Mouse (Mus musculus) layer of hippocampus, adult 8-10 months (tissue): ENCODE data around the gene Noto. TPM values are rescaled to one million over a fixed set of nuclear protein-coding genes. Genes with fewer than 3 reads are reported as not detected.
"Not testable (repeated sequence)": the region's sequence is repeated elsewhere in the genome, so short reads cannot be mapped to it uniquely, and the experiment has no call there.

ENCODE experiments used
- DNase-seq, 2 experiments: peaks; one replicate each; pipeline ENCODE4 v3.0.0; 2022; ENCODE audit warnings: low spot score in 2 of 2
- total RNA-seq, 4 experiments: library from RNA; stranded (reverse); gene quantifications; 2 replicates each; pipeline ENCODE4 v1.2.4; 2022

The Noto gene
- total RNA-seq, 4 experiments from 2014 or later: not detected

DNA sequence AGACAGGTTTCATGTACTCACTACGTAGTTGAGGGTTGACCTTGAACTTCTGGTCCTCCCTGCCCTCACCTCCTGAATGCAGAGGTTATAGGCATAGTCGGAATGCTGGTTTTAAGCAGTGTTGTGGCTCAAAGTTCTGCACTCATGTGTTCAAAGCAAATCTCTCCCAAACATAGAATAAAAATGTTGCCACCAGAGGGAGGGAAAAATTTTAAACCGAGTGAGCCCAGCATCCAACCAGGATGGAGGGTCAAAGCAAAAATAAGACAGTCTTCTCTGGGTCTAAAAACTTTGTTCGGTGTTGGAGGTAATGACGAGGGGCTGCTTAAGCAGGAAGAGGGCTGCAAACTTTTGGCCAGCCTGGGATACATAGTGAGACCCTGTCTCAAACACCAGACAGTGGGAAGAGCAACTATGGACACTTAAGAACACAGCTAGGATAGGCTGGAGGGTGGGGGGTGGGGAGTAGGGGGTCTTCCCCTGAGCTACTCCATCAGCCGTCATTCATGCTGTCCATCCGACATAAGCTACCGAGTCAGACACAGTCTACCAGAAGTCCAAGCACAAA lies 7.7 kb downstream of the Noto start:
- no peak for DNase-seq

DNA sequence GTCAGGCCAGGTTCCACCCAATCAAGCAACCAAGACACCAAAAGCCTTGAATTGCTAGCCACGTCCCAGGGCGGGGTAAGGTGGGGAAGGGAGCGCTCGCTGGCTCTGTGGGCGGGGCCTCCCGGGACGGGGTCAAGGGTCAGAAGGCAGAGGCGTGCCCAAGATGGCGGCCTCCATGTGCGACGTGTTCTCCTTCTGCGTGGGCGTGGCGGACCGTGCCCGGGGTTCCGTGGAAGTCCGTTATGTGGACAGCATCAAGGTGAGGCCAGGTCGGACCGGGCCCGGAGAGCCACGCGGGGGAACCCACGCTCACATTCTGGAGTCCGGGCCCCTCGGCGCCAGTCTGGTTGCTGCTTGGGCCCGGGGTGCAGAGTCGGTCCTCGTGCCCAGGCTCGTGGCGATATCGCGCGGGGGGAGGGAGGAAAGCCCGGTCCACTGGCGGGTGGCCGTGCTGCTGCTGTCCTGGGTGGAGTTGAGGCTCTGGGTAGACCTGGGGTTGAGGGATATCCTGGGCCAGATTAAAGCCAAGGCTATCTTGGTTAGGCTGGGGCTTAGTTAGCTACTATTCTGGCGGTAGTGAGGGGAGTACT lies 8.3 kb downstream of the Noto start, which contains the start of gene Smyd5:
Gene Smyd5, plus strand, starts transcription at position 148 of the 590 bp plus-strand sequence.
- DNase-seq: peak; percentile 75 to 80

DNA sequence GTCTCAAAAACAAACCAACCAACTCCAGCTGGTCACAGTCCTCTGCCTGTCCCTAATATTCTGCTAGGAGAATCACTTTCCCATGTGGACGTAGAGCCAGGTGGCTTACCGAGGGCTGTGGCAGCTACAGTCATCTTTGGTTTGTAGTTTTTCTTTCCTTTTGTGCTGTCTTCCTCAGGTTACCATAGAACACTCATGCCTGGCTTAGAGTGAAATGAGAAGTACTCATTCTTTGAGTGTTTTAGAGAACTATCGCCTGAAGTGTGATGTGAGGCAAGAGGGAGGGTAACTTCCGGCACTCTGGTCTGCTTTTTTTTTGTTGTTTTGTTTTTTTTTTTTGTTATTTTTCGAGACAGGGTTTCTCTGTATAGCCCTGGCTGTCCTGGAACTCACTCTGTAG lies 10.2 kb downstream of the Noto start:
- no peak for DNase-seq

DNA sequence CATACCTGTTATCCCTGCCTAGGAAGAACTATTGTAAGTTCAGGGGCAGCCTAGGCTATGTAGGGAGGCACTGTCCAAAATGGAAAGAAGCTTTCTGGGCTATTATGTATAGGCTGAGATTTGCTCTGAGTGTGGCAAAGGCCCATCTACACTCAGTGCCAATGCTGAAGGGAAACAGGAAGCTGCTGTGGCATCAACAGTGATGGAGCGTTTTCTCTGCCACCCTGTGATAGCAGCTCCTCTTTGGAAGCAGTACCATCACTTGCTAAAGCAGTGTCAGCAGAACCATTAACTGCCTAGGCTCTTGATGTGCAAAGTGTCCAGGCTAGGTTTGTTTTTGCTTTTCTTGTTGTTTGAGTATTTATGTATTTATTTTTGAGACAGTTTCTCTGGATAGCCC lies 12.5 kb downstream of the Noto start:
- no peak for DNase-seq

DNA sequence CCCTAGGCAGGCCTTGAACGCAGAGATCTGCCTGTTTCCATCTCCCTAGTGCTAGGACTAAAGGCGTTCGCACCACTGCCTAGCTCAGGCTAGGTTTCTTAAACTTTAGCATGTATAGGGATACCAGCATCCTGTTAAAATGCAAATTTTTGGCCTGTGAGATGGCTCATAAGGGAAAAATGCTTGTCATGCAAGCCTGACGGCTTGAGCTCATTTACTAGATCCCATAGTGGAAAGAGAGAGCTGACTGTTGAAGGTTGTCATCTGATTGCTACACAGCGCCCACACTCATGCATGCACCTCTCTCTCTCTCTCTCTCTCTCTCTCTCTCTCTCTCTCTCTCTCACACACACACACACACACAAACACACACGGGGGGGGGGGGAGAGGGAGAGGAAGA lies 12.9 kb downstream of the Noto start:
- no peak for DNase-seq

DNA sequence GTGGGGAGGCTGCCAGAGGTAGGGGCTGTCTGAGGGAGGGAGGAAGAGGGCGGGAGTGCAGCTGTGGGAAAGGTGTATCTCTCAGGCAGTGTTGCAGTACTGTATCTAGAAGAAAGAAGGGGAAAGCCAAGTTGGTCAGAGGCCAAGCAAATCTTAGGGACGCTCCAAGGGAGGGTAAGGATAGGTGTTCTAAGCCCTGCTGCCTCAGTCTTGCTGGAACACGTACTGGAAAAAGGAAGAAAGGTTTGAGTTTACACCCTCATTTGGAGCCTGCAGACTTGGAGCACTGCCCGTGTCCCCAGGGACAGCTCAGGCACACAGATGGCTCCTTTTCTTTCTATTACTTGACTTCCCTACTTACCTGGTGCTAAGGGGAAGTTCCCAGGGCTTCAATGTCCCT lies 17.5 kb downstream of the Noto start:
- no peak for DNase-seq

DNA sequence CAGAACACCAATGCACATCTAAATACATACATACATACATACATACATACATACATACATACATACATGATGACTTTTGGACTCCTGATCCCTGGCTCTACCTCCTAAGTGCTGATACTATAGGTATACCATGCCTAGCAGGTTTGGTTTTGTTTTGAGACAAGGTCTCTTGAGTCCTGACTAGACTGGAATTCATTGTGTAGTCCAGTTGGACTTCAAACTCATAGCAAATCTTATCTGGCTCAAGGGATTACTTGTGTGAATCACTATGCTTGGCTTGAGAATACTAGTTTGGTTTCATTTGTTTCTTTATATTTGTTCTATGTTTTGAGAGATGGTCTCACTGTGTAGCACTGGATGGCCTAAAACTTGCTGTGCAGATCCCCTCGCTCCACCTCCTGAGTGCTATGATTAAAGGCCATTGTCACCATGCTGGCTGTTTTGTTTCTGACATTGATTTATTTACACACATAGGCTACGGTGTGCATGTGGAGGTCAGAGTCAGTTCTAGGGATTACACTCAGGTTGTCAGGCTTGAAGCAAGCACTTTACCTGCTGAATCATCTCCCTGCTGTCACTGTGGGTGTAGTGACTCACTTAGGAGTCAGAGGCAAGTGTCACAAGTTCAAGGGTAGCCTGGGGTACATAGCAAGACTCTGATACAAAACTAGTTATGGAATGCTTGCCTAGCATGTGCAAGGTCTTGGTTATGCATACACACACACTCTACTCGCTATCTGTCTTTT lies 20.0 kb downstream of the Noto start:
- DNase-seq: no peak

DNA sequence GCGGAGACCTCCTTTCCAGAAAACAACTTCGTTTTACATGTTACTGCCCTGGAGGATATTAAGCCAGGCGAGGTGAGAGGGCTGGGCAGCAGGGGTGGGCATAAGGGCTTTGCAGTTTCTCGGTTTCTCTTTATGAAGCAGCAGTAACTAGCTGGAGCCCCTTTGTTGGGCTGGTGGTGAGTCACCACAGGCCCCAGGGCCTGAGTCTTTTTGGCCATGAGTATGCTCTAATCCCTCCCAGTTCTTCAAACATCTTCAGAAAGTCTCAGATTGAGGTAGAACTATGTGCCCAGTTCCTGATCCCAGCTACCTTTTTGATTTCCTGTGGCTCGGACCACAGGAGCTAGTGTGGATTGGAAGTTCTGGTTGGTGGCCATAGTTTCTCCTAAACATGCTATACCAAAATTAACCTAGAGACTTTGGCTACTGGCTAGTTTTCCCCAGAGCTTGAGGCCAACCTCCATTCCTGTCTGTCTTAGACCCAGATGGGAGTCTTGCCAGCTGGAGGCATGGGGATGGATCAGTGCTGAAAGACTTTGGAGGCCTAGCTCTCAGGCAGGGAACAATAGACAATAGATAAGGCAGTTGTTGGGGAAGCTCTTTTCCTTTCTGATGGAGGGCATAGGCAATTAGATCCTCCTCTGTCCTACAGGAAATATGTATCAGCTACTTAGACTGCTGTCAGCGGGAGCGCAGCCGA lies 20.7 kb downstream of the Noto start:
- DNase-seq: no peak

DNA sequence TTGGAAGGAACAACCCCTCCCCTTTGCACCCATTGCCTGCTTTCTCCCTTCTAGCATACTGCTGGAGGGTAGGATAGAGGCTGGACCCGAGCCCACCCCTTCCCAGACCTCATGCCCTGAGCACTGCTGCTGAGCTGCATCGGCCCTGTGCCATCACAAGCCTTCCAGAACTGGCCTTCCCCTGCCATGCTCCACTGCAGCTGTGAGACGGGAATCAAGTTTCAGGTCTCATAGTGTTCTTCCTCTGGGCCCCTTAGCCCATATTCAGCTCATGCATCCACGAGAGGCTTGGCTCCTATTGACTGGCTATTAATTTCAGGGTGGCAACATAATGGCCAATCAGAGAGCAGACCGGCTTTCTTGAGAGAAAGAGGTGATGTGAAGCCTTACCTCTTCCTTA lies 21.6 kb downstream of the Noto start:
- no peak for DNase-seq

DNA sequence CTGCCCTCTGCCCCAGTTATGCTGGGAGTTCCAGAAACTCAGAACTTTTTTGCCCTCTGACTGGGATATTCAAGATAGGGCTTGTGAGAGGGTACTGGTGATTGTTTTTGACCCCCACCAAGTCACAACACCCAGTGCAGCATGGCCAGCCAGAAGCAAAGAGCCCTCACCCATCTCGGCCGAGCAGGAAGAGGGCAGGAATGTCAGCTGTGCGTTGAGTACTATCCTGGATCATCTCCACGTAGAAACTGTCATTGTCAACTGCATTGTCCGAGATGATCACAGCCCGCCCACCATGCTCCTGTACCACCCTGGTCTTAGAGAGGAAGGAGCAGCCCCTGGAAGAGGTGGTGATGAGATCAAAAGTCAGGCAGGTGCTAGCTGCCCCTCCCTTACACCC lies 23.7 kb downstream of the Noto start:
- no peak for DNase-seq

DNA sequence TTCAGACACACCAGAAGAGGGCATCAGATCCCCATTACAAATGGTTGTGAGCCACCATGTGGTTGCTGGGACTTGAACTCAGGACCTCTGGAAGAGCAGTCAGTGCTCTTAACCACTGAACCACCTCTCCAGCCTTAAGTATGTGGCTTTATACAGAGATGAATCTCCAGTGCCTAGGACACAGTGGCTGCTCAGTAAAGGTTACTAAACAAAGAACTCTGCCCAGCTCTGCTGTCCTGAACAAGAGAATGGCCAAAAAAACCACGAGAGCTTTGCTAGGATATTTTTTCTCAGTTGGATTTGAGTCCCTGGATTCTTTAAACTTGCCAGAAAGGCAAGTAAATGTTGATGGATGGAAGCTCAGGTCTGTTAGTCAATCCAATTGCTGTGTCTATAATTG lies 26.5 kb downstream of the Noto start:
- DNase-seq: not testable (repeated sequence)

DNA sequence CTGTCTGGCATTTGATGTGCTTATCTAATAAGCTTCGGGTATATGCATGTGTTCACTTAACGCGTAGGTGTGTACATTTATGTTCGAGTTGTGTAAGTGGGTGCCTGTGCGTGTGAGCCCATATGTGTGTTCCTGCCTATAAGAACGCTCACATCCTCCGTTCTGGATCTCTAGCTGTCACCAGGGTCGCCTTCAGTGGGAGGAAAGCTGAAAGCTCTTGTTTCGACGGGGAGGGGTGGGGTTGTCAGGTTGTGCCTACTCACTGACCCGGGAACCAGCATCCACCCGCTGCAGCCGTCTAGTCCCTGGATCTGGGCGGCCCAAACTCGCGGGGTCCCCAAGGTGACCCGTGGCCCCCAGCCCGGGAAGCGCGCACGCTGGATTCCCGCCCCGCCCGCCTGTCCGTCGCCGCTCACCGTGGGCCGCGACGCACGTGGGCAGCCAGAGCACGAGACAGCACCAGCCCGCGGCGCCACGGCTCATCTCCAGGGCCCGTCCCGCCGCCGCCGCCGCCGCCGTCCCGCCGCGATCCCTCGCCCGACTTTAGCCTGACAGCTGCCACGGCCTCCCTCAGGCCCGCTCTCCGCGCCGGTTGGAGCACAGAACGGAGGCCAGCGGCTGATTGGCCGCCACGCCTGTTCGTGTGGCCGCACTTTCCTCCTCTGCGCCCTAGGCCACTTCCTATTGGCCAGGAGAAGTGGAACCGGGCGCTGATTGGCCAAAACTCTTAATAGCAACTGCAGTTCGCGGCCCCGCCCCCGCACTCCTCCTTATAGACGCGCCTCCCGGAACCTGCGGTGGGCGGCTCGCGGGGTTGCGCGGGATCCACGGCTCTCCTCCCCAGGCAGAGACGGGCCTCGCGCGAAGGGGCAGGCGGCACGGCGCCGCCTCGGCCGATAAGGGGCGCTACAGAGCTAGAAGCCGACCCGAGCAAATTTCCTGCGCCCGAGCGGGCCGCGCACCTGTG lies 27.3 kb downstream of the Noto start, which contains the start of gene Cct7:
Gene Cct7, plus strand, starts transcription at position 818 of the 967 bp plus-strand sequence.
- DNase-seq: peak; percentile 98 to 99

DNA sequence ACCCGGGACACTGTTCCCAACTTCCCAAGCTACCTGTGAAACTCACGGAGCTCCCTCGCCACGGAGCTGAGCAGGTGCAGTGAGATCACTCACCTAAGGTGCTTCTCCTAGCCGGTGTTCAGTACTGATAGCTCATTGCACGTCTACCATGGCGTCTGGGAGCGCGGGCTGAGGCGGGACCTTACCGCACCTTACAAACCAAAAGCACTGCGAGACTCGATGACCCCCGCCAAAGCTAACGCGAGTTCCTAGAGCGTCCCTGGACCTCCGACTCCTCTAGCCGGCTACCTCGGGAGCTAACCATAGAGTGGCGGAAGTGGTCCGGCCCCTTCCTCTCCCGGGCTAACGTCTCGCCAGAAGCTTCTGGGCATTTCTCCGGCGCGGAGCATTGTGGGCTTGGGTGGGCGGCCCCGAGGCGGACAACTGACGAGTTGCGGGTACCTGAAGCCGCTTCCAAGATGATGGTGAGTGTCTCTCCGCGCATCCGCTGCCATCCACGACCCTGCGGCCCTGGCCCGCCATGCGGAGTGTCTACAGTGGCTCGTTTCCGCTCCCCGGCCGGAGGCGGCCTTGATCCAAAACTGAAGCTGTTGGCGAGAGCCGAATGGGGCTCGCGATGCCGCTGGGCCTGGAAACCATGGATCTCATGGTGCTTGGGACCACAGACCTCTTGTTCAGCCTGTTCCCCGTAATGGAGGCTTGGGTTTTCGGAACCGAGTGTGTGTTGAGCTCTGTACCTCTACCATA lies 28.2 kb downstream of the Noto start, which contains the start of gene Pradc1:
Gene Pradc1, minus strand, starts transcription at position 307 of the 747 bp plus-strand sequence.
- DNase-seq: peak; percentile 98

DNA sequence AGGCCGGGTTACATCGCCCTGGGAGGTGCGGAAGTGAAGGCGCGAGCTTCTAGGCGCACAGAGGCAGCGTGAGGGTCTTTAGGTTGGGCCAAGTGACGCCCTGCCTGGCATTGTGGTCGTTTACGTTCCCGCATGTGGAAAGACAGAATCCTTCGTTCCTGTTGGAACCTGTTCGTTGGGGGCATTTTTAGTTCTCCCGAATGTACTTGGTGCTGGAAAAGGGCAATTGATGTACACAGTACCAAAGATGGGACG lies 28.7 kb downstream of the Noto start:
- no peak for DNase-seq

DNA sequence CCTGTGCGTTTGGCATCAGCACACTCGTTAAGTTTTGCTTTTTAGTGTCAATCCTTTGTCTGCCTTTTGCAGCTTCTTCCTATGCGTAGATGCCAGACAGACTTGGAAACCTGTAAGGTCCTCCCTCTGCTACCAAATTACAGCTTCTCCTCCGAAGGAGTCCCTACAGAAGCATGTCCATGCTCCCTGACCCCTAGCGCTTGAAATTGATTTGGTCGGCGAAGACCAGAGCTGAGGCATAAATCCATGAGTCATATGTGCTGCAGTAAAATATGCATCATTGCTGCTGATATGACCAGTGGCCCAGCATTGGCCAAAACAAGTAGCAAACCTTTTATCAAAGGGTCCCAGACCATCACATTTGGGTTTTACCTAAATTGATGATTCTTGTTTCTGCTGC lies 29.1 kb downstream of the Noto start:
- no peak for DNase-seq

DNA sequence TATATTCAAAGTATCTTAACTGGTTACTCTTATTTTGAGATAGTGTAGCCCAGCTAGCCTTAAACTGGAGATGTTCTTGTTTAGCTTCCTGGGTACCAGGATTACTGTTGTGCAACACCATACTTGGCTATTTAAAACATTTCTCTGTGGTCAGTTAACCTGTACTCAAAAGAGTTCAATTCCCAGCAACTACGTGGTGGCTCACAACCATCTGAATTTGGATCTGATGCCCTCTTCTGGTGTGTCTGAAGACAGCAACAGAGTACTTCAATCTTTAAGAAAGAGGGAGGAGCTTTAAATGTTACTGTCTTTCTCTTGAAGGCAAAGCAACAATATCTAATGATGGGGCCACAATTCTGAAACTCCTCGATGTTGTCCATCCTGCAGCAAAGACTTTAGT lies 35.9 kb downstream of the Noto start:
- no peak for DNase-seq

DNA sequence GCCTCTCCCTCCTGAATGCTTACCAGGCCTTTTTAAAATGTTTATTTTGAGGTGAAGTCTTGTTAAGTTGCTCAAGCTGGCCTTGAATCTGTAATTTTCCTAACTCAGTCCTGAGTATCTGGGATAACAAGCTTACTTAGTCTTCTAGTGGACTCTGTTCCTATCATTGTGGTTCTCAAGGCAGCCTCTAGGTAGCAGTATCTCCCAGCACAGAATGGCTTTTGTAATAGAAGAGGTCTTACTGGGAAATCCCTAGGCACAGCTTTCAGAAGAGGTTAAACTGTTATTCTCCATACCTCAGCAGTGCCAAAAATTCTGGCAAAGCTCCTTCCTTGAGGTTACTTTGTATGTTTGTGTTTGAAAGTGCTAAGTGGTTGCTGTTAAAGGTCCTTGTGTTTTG lies 41.7 kb downstream of the Noto start:
- no peak for DNase-seq

DNA sequence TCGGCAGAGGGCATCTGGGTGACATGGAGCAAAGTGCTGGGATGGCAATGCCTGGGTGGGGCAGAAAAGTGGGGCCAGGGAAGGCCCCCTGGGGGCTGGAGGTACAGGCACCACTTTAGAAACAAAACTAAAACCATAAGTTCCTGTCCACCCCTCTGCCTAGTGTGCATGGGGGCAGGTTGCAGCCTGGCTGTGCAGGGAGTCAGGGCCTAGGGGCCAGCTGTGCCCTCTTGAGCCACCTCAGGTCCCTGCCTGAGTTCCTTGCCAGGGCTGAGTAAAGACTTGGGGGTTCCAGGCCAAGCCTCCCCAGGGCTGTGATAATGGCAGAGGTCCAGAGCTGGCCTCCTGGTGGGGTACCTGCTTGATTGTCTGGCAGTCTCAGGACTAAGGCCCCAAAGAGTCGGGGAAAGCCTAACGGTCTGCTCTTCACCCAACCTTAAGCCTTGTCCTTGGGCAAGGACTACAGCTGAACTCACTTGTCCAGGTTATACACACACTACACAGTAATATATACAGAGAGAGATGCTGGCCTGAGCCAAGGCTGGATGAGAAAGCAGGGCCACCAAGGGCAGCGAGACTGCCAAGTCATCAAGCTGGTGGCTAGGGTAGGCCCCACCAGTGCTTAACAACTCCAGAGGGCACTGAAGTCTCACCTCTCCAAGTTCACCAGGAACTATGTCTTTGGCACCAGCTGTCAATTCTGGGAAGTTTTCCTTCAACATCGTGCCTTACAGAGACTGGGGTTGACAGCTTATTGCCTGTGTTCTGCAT lies 46.2 kb downstream of the Noto start:
- no peak for DNase-seq

DNA sequence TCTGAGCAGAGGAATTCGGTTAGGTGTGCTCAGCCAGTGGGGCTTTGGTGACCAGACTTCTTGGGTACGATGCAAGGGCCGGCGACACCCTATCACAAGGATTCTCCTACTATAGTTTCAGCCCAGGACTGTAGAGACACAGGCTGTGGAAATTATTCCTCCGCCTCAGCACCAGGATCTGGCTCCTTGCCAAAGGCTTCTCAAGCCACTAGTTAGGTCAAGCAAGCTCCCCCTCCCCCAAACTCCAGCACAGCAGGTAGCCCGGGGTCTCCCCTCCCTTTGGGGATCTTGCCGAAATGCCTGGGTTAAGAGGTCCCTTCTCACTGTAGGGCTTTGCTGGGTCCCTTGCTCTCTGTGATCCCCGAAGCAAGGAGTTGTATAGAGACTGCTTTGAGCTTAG lies 48.3 kb downstream of the Noto start:
- DNase-seq: no peak

DNA sequence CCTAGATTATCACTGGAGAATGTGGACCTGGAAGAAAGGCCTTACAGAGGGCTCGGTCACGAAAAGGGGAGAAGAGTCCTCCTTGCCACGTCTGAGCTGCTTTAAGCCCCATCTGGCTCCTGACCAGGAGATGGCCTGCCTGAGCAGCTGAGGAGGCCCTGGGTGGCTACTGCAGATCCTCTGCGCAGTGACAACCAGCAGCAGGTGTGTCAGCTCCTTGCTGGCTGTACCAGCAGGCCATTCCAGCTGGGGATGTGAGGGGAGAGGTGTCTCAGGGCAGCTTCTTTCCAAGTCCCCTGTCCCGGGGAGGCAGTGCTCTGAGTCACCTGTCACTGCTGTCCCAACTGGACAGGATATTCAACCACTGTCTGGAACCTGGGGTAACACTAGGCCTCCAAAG lies 48.9 kb downstream of the Noto start:
- DNase-seq: no peak
